In genomic region chr6:6697418-6697979, GRCm38 (mm10) we compare ENCODE assay signal across 11 mouse cellular contexts.
DNase-seq lines count a peak whose midpoint lies in the region; ATAC-seq and TF ChIP-seq lines count a peak whose summit lies in the region.
"Had no signal": no experiment of that assay in that cellular context is flagged by ENCODE, and none has a peak within 500 bp of the region (broad histone marks: within the 10 kb centered on the region; RNA-seq: fewer than 3 reads in every experiment).

No protein-coding gene starts in this region.

- CTCF ChIA-PET in Patski (lab: Charles Lee): no interaction called here

- H3K4me1 ChIP-seq in heart, embryonic 12.5 days (replicated peaks): no peaks in the 10 kb centered on the region; the same call in 1 of the 2 replicates
- H3K4me1 ChIP-seq in lung, postnatal 0 days (ENCODE audit: insufficient read depth, low read depth, low read length): no peaks in the 10 kb centered on the region
- H3K4me1 ChIP-seq in midbrain, embryonic 11.5 days (ENCODE audit: control insufficient read depth, insufficient read depth, low read length): no peaks in the 10 kb centered on the region
- H3K4me1 ChIP-seq: embryonic facial prominence, embryonic 15.5 days; hindbrain, embryonic 15.5 days had no signal

- in situ Hi-C loops in Patski (cut with MboI; ENCODE audit: low pct_unique_long_range_greater_than_20kb): no loop called here

- H3K9me3 ChIP-seq in heart, embryonic 12.5 days (replicated peaks): no peaks in the 10 kb centered on the region
- H3K9me3 ChIP-seq in lung, postnatal 0 days (ENCODE audit: low read length): no peaks in the 10 kb centered on the region
- H3K9me3 ChIP-seq in midbrain, embryonic 11.5 days (ENCODE audit: control insufficient read depth, low read length): no peaks in the 10 kb centered on the region
- H3K9me3 ChIP-seq: embryonic facial prominence, embryonic 15.5 days; hindbrain, embryonic 15.5 days had no signal

- TF ChIP-seq EP300 in lung, postnatal 0 days (IDR thresholded peaks at IDR 0.05): peak; percentile 50; the same call in 1 of the 2 replicates

- no peak for ATAC-seq in heart, embryonic 12.5 days (ENCODE audit: insufficient number of reproducible peaks, low FRiP score)
- no peak for ATAC-seq in Patski
- ATAC-seq in lung, postnatal 0 days: peak; percentile 73
- no peak for ATAC-seq in midbrain, embryonic 11.5 days (ENCODE audit: low FRiP score)

- POLR2A ChIA-PET in Patski (lab: Charles Lee): no interaction called here

- no peaks in the 10 kb centered on the region for H3K27me3 ChIP-seq in heart, embryonic 12.5 days (replicated peaks)
- H3K27me3 ChIP-seq in Patski: no peaks in the 10 kb centered on the region
- no peaks in the 10 kb centered on the region for H3K27me3 ChIP-seq in lung, postnatal 0 days (replicated peaks; ENCODE audit: insufficient read depth, low read length)
- H3K27me3 ChIP-seq in midbrain, embryonic 11.5 days (ENCODE audit: control insufficient read depth, insufficient read depth, low read length): no peaks in the 10 kb centered on the region
- H3K27me3 ChIP-seq: embryonic facial prominence, embryonic 15.5 days; hindbrain, embryonic 15.5 days had no signal

- H3K27ac ChIP-seq in heart, embryonic 12.5 days (ENCODE audit: poor library complexity, severe bottlenecking): no peak overlapping the region
- no peak overlapping the region for H3K27ac ChIP-seq in lung, postnatal 0 days (ENCODE audit: low read length)
- H3K27ac ChIP-seq in midbrain, embryonic 11.5 days (ENCODE audit: low read depth, low read length): no peak overlapping the region
- H3K27ac ChIP-seq: embryonic facial prominence, embryonic 15.5 days; hindbrain, embryonic 15.5 days; liver, embryonic 14.5 days had no signal

- no peak overlapping the region for H3K4me2 ChIP-seq in heart, embryonic 12.5 days
- no peak overlapping the region for H3K4me2 ChIP-seq in lung, postnatal 0 days (replicated peaks; ENCODE audit: low read depth, low read length)
- H3K4me2 ChIP-seq in midbrain, embryonic 11.5 days: no peak overlapping the region
- H3K4me2 ChIP-seq: embryonic facial prominence, embryonic 15.5 days; hindbrain, embryonic 15.5 days had no signal

- H3K36me3 ChIP-seq in heart, embryonic 12.5 days: no peaks in the 10 kb centered on the region
- no peaks in the 10 kb centered on the region for H3K36me3 ChIP-seq in lung, postnatal 0 days (ENCODE audit: insufficient read depth, low read length)
- H3K36me3 ChIP-seq in midbrain, embryonic 11.5 days (ENCODE audit: control insufficient read depth, insufficient read depth, low read length): no peaks in the 10 kb centered on the region
- H3K36me3 ChIP-seq: embryonic facial prominence, embryonic 15.5 days; hindbrain, embryonic 15.5 days had no signal

- peak; percentile 18 to 35 for DNase-seq in heart, adult 18-20 months
- DNase-seq in Patski (ENCODE audit: low read depth, low spot score): peak; percentile 9
- DNase-seq in heart, postnatal 10 days: peak; percentile 18 to 27
- DNase-seq in lung, postnatal 0 days (ENCODE audit: low spot score): peak; percentile 27
- no peak for DNase-seq in midbrain, embryonic 11.5 days (ENCODE audit: low spot score, missing footprints)
- DNase-seq in urinary bladder, postnatal 36 days (ENCODE audit: low spot score in 2 of 2): no peak
- no peak for DNase-seq in gastrocnemius, adult 8-10 months (ENCODE audit: low spot score in 2 of 2)

- H3K9ac ChIP-seq in heart, embryonic 12.5 days: no peak overlapping the region
- no peak overlapping the region for H3K9ac ChIP-seq in lung, postnatal 0 days (replicated peaks; ENCODE audit: low read depth)
- H3K9ac ChIP-seq in midbrain, embryonic 11.5 days (ENCODE audit: low read length): no peak overlapping the region
- H3K9ac ChIP-seq: embryonic facial prominence, embryonic 15.5 days; hindbrain, embryonic 15.5 days; liver, embryonic 14.5 days had no signal

- intact Hi-C loops in heart, postnatal 10 days (cut with DNase I): no loop called here

- H3K4me3 ChIP-seq in heart, embryonic 12.5 days: no peak overlapping the region
- no peak overlapping the region for H3K4me3 ChIP-seq in lung, postnatal 0 days (ENCODE audit: low read depth, low read length)
- no peak overlapping the region for H3K4me3 ChIP-seq in midbrain, embryonic 11.5 days (ENCODE audit: low read depth, low read length)
- H3K4me3 ChIP-seq: embryonic facial prominence, embryonic 15.5 days; hindbrain, embryonic 15.5 days had no signal

- 51% methylated on average over 10 of the region's 10 CpGs for WGBS in heart, embryonic 12.5 days
- WGBS in lung, postnatal 0 days: 34% methylated on average over 10 of the region's 10 CpGs
- WGBS in midbrain, embryonic 11.5 days: 88% methylated on average over 10 of the region's 10 CpGs

- TF ChIP-seq CTCF in Patski (IDR thresholded peaks at IDR 0.05): no peak
- TF ChIP-seq CTCF in lung, postnatal 0 days (IDR thresholded peaks at IDR 0.05): no peak

Comparison
In these comparisons a context has a peak if more than half of its experiments do, and no peak if none do; other contexts are left out.
1. DNase-seq: peak in heart, adult 18-20 months (2 of 2), Patski (single experiment), heart, postnatal 10 days (2 of 2) and lung, postnatal 0 days (single experiment); none in midbrain, embryonic 11.5 days (single experiment), urinary bladder, postnatal 36 days (0 of 2) and gastrocnemius, adult 8-10 months (0 of 2).